Mouse (Mus musculus): ENCODE measurements around the gene Olfr974. TPM values are rescaled to one million over a fixed set of nuclear protein-coding genes. Genes with fewer than 3 reads are reported as not detected.

Gene Olfr974
- polyA plus RNA-seq, 1 experiment from 2014 or later = not detected

Other genes with a start within 250 kb of the Olfr974 start
- gene Olfr149, start 230.4 kb upstream of the Olfr974 start, polyA plus RNA-seq (2015; fragmentation: Nextera tagmentation; extraction: Ambion mirVana) = not detected in 2 replicates
- gene Olfr965, start 226.1 kb upstream of the Olfr974 start, polyA plus RNA-seq (2015; fragmentation: Nextera tagmentation; extraction: Ambion mirVana) = not detected in 2 replicates
- not detected in 2 replicates for gene Olfr150, start 206.5 kb upstream of the Olfr974 start, polyA plus RNA-seq (2015; fragmentation: Nextera tagmentation; extraction: Ambion mirVana)
- not detected in 2 replicates for gene Olfr967, start 191.3 kb upstream of the Olfr974 start, polyA plus RNA-seq (2015; fragmentation: Nextera tagmentation; extraction: Ambion mirVana)
- gene Olfr968, start 154.2 kb upstream of the Olfr974 start, polyA plus RNA-seq (2015; fragmentation: Nextera tagmentation; extraction: Ambion mirVana) = not detected in 2 replicates
- not detected in 2 replicates for gene Olfr969, start 146.6 kb upstream of the Olfr974 start, polyA plus RNA-seq (2015; fragmentation: Nextera tagmentation; extraction: Ambion mirVana)
- gene Olfr970, start 128.6 kb upstream of the Olfr974 start, polyA plus RNA-seq (2015; fragmentation: Nextera tagmentation; extraction: Ambion mirVana) = not detected in 2 replicates
- not detected in 2 replicates for gene Olfr971, start 100.6 kb upstream of the Olfr974 start, polyA plus RNA-seq (2015; fragmentation: Nextera tagmentation; extraction: Ambion mirVana)
- gene Olfr972, start 71.1 kb upstream of the Olfr974 start, polyA plus RNA-seq (2015; fragmentation: Nextera tagmentation; extraction: Ambion mirVana) = not detected in 2 replicates
- not detected in 2 replicates for gene Olfr229, start 30.2 kb upstream of the Olfr974 start, polyA plus RNA-seq (2015; fragmentation: Nextera tagmentation; extraction: Ambion mirVana)
- gene Olfr975, start 14.5 kb downstream of the Olfr974 start, polyA plus RNA-seq (2015; fragmentation: Nextera tagmentation; extraction: Ambion mirVana) = not detected in 2 replicates
- not detected in 2 replicates for gene Olfr976, start 23.6 kb downstream of the Olfr974 start, polyA plus RNA-seq (2015; fragmentation: Nextera tagmentation; extraction: Ambion mirVana)
- gene Olfr978, start 54.6 kb downstream of the Olfr974 start, polyA plus RNA-seq (2015; fragmentation: Nextera tagmentation; extraction: Ambion mirVana) = not detected in 2 replicates
- gene Olfr979, start 66.0 kb downstream of the Olfr974 start, polyA plus RNA-seq (2015; fragmentation: Nextera tagmentation; extraction: Ambion mirVana) = not detected in 2 replicates
- not detected in 2 replicates for gene Olfr980, start 72.1 kb downstream of the Olfr974 start, polyA plus RNA-seq (2015; fragmentation: Nextera tagmentation; extraction: Ambion mirVana)
- not detected in 2 replicates for gene Olfr981, start 84.0 kb downstream of the Olfr974 start, polyA plus RNA-seq (2015; fragmentation: Nextera tagmentation; extraction: Ambion mirVana)
- gene Olfr982, start 136.3 kb downstream of the Olfr974 start, polyA plus RNA-seq (2015; fragmentation: Nextera tagmentation; extraction: Ambion mirVana) = not detected in 2 replicates
- not detected in 2 replicates for gene Olfr983, start 156.1 kb downstream of the Olfr974 start, polyA plus RNA-seq (2015; fragmentation: Nextera tagmentation; extraction: Ambion mirVana)
- gene Olfr984, start 176.7 kb downstream of the Olfr974 start, polyA plus RNA-seq (2015; fragmentation: Nextera tagmentation; extraction: Ambion mirVana) = not detected in 2 replicates
- not detected in 2 replicates for gene Olfr985, start 192.7 kb downstream of the Olfr974 start, polyA plus RNA-seq (2015; fragmentation: Nextera tagmentation; extraction: Ambion mirVana)
- gene Tmem225, start 210.6 kb downstream of the Olfr974 start, polyA plus RNA-seq (2015; fragmentation: Nextera tagmentation; extraction: Ambion mirVana) = not detected in 2 replicates
- not detected in 2 replicates for gene Olfr986, start 243.4 kb downstream of the Olfr974 start, polyA plus RNA-seq (2015; fragmentation: Nextera tagmentation; extraction: Ambion mirVana)